Mouse (Mus musculus) ES-E14 (cell line): Measurements from ENCODE around the gene Lpcat2b. TPM values are rescaled to one million over a fixed set of nuclear protein-coding genes. Genes with fewer than 3 reads are reported as not detected.

Experiments used
- DNase-seq: peaks from one replicate; pipeline ENCODE4 v3.0.0-alpha.2; 2013; ENCODE audit warnings: low read depth, low spot score
- H3K27ac ChIP-seq: 2 replicates; pipeline ENCODE4 v1.5.1; 2012; ENCODE audit warnings: low read depth, mild to moderate bottlenecking, low read length, moderate library complexity, mixed read lengths; ENCODE audit not compliant: poor library complexity, insufficient read depth, severe bottlenecking
- H3K36me3 ChIP-seq: 2 replicates; pipeline ENCODE4 v1.6.1; 2012; ENCODE audit warnings: mild to moderate bottlenecking, low read length, moderate library complexity, mixed read lengths; ENCODE audit not compliant: control insufficient read depth, poor library complexity, insufficient read depth, severe bottlenecking
- H3K4me1 ChIP-seq, 2 experiments: fragments of 150-350 bp in 1 of 2; sonication (generic) in 1 of 2; 2 replicates each; pipeline ENCODE4 v1.6.1; 2012; ENCODE audit warnings: low read length in 2 of 2, mild to moderate bottlenecking in 1 of 2, mixed read lengths in 1 of 2; ENCODE audit not compliant: control insufficient read depth in 2 of 2, insufficient read depth in 2 of 2, poor library complexity in 1 of 2
- H3K4me3 ChIP-seq, 2 experiments: fragments of 150-350 bp in 1 of 2; sonication (generic) in 1 of 2; 2 replicates each; pipeline ENCODE4 v1.5.1; 2012; ENCODE audit warnings: low read length in 2 of 2, low read depth in 1 of 2, mild to moderate bottlenecking in 1 of 2, mixed read lengths in 1 of 2; ENCODE audit not compliant: insufficient read depth in 1 of 2, poor library complexity in 1 of 2, severe bottlenecking in 1 of 2
- H3K9ac ChIP-seq: 2 replicates; pipeline ENCODE4 v1.6.1; 2012; ENCODE audit warnings: low read depth, mild to moderate bottlenecking, low read length, mixed read lengths; ENCODE audit not compliant: poor library complexity, insufficient read depth, severe bottlenecking
- H3K9me3 ChIP-seq: fragments of 150-350 bp; sonication (generic); 2 replicates; pipeline ENCODE4 v1.6.1; 2012; ENCODE audit warnings: low read depth, mild to moderate bottlenecking, low read length; ENCODE audit not compliant: control insufficient read depth, insufficient read depth
- CHD2 ChIP-seq: IDR thresholded peaks from 2 replicates; pipeline ENCODE4 v1.6.1; 2014; ENCODE audit warnings: mild to moderate bottlenecking, low read depth, low read length, inconsistent platforms
- HCFC1 ChIP-seq: IDR thresholded peaks from 2 replicates; pipeline ENCODE4 v1.6.1; 2012; ENCODE audit warnings: low read length, inconsistent platforms, borderline replicate concordance; ENCODE audit not compliant: insufficient read depth
- MAFK ChIP-seq: IDR thresholded peaks from 2 replicates; pipeline ENCODE4 v1.6.1; 2014; ENCODE audit warnings: mild to moderate bottlenecking, low read depth, low read length, inconsistent platforms; ENCODE audit not compliant: insufficient read depth
- ZC3H11A ChIP-seq: IDR thresholded peaks from 2 replicates; pipeline ENCODE4 v1.6.1; 2012; ENCODE audit warnings: low read depth, mild to moderate bottlenecking, inconsistent platforms, low read length, borderline replicate concordance
- ZNF384 ChIP-seq: IDR thresholded peaks from 2 replicates; pipeline ENCODE4 v1.6.1; 2012; ENCODE audit warnings: low read depth, low read length, inconsistent platforms
- in situ Hi-C, 2 experiments: fragments of 600-800 bp; cut with MboI; formaldehyde crosslinking; loops; one replicate each; pipeline ENCODE4 v1.15.1; 2025; ENCODE audit warnings: low sequenced_read_pairs in 2 of 2, inconsistent platforms in 1 of 2; ENCODE audit not compliant: unreplicated experiment in 2 of 2
- total RNA-seq: library from RNA; depleted of rRNA; stranded (reverse); fragments of 300-350 nt; gene quantifications from 2 replicates; pipeline ENCODE4 v1.2.3, GENCODE M21; 2012

Gene Lpcat2b
- total RNA-seq, 1 experiment, result not detected

- DNase-seq, result no peak
- no peak for TF ChIP-seq HCFC1
- no peak for TF ChIP-seq ZNF384
- Histone ChIP-seq H3K4me3 (no peak overlapping the region), H3K9ac (no peak overlapping the region), H3K27ac (no peak overlapping the region), H3K4me1 (no peaks in the 10 kb centered on the region), H3K9me3 (no peaks in the 10 kb centered on the region), H3K36me3 (no peaks in the 10 kb centered on the region)
- in situ Hi-C loops, result no loop called here
These were observed 2.7 kb downstream of the Lpcat2b start for GRCm38 (mm10) chr5:107434001-107434400.

GRCm38 (mm10) chr5:107436185-107436584, 4.8 kb downstream of the Lpcat2b start:
- Histone ChIP-seq H3K36me3 (no peaks in the 10 kb centered on the region), H3K9me3 (no peaks in the 10 kb centered on the region), H3K27ac (no peak overlapping the region), H3K4me1 (no peaks in the 10 kb centered on the region), H3K4me3 (no peak overlapping the region), H3K9ac (no peak overlapping the region)
- TF ChIP-seq CHD2 (no peak), ZC3H11A (no peak), HCFC1 (no peak), MAFK (no peak), ZNF384 (no peak)
- in situ Hi-C loops, result no loop called here
- DNase-seq, result no peak

GRCm38 (mm10) chr5:107436587-107437209, 5.3 kb downstream of the Lpcat2b start:
- Histone ChIP-seq H3K4me1 (no peaks in the 10 kb centered on the region), H3K36me3 (no peaks in the 10 kb centered on the region), H3K9me3 (no peaks in the 10 kb centered on the region), H3K9ac (no peak overlapping the region), H3K27ac (no peak overlapping the region), H3K4me3 (no peak overlapping the region)
- DNase-seq, result no peak
- TF ChIP-seq ZNF384, result no peak
- TF ChIP-seq MAFK, result no peak
- no peak for TF ChIP-seq CHD2
- no peak for TF ChIP-seq ZC3H11A
- TF ChIP-seq HCFC1, result no peak
- in situ Hi-C loops, result no loop called here

GRCm38 (mm10) chr5:107437464-107438281, 6.3 kb downstream of the Lpcat2b start, which contains the start of gene Btbd8:
Btbd8 (plus strand) TSS chr5:107437997.
- TF ChIP-seq ZNF384 (no peak), CHD2 (no peak), MAFK (no peak), HCFC1 (peak; percentile 87)
- no peak within 1 kb of the TSS for H3K27ac ChIP-seq
- H3K4me3 ChIP-seq, result peak within 1 kb of the TSS; percentile 87 to 90
- in situ Hi-C loops, result no loop called here
- H3K4me1 ChIP-seq, result no peaks in the 10 kb centered on the region
- no peaks in the 10 kb centered on the region for H3K9me3 ChIP-seq
- H3K36me3 ChIP-seq, result no peaks in the 10 kb centered on the region
- H3K9ac ChIP-seq, result peak within 1 kb of the TSS; percentile 91
- peak; percentile 85 for DNase-seq
